Mouse (Mus musculus) thymus, adult 18-20 months (tissue): ENCODE measurements around the gene Alk.

Experiments used
- DNase-seq, 2 experiments: peaks; one replicate each; pipeline ENCODE4 v3.0.0; 2022; ENCODE audit warnings: mixed read lengths in 2 of 2

Alk gene

GRCm38 (mm10) chr17:71955011-71955410 lies 649.4 kb downstream of the Alk start:
- DNase-seq: no peak

GRCm38 (mm10) chr17:71954217-71954844 lies 650.1 kb downstream of the Alk start:
- no peak for DNase-seq

- DNase-seq: no peak
Measured at GRCm38 (mm10) chr17:71950968-71951367, 653.5 kb downstream of the Alk start.

GRCm38 (mm10) chr17:71948687-71949086 lies 655.7 kb downstream of the Alk start:
- DNase-seq: no peak

GRCm38 (mm10) chr17:71947452-71947851 lies 657.0 kb downstream of the Alk start:
- DNase-seq: no peak

GRCm38 (mm10) chr17:71944020-71944419 lies 660.4 kb downstream of the Alk start:
- no peak for DNase-seq

GRCm38 (mm10) chr17:71942052-71942451 lies 662.4 kb downstream of the Alk start:
- no peak for DNase-seq

GRCm38 (mm10) chr17:71941436-71941835 lies 663.0 kb downstream of the Alk start:
- DNase-seq: no peak

- DNase-seq: no peak
Measured at GRCm38 (mm10) chr17:71936681-71937080, 667.7 kb downstream of the Alk start.

- no peak for DNase-seq
Measured at GRCm38 (mm10) chr17:71935837-71936236, 668.6 kb downstream of the Alk start.

GRCm38 (mm10) chr17:71935336-71935735 lies 669.1 kb downstream of the Alk start:
- no peak for DNase-seq

GRCm38 (mm10) chr17:71914941-71915340 lies 689.5 kb downstream of the Alk start:
- DNase-seq: no peak

GRCm38 (mm10) chr17:71914541-71914940 lies 689.9 kb downstream of the Alk start:
- DNase-seq: no peak

- DNase-seq: no peak
Measured at GRCm38 (mm10) chr17:71913188-71913587, 691.2 kb downstream of the Alk start.

GRCm38 (mm10) chr17:71909107-71909506 lies 695.3 kb downstream of the Alk start:
- DNase-seq: no peak

GRCm38 (mm10) chr17:71881369-71881768 lies 723.1 kb downstream of the Alk start:
- DNase-seq: no peak

- no peak for DNase-seq
Measured at GRCm38 (mm10) chr17:71875492-71875891, 728.9 kb downstream of the Alk start.

- no peak for DNase-seq
Measured at GRCm38 (mm10) chr17:71874795-71875194, 729.6 kb downstream of the Alk start.

- DNase-seq: peak; percentile 12 to 19
Measured at GRCm38 (mm10) chr17:71874077-71874476, 730.4 kb downstream of the Alk start.

GRCm38 (mm10) chr17:71872976-71873375 lies 731.5 kb downstream of the Alk start:
- DNase-seq: no peak

GRCm38 (mm10) chr17:71871981-71872380 lies 732.4 kb downstream of the Alk start:
- DNase-seq: no peak

- no peak for DNase-seq
Measured at GRCm38 (mm10) chr17:71870641-71871040, 733.8 kb downstream of the Alk start.

- DNase-seq: no peak
Measured at GRCm38 (mm10) chr17:71870232-71870621, 734.2 kb downstream of the Alk start.

GRCm38 (mm10) chr17:71869372-71870231 lies 734.8 kb downstream of the Alk start:
- no peak for DNase-seq
